Mouse (Mus musculus) C2C12 (cell line): ENCODE measurements around the gene Ppp1r35. TPM values are rescaled to one million over a fixed set of nuclear protein-coding genes. Genes with fewer than 3 reads are reported as not detected.

Experiments used
- H3K27me3 ChIP-seq: one replicate; pipeline ENCODE4 v1.6.1; 2011; ENCODE audit not compliant: control insufficient read depth, insufficient read depth, insufficient read length
- H3K36me3 ChIP-seq: one replicate; pipeline ENCODE4 v1.6.1; 2011; ENCODE audit not compliant: control insufficient read depth, insufficient read depth
- H3K4me3 ChIP-seq: one replicate; pipeline ENCODE4 v1.5.1; 2011; ENCODE audit warnings: mild to moderate bottlenecking, control low read depth; ENCODE audit not compliant: poor library complexity, insufficient read depth, severe bottlenecking
- H3K79me2 ChIP-seq: one replicate; pipeline ENCODE4 v1.6.1; 2011; ENCODE audit not compliant: control insufficient read depth, insufficient read depth
- H3K79me3 ChIP-seq: one replicate; pipeline ENCODE4 v1.6.1; 2011; ENCODE audit warnings: low read depth, control low read depth
- H3ac ChIP-seq: one replicate; pipeline ENCODE3; 2011; ENCODE audit warnings: low read depth; ENCODE audit not compliant: control insufficient read depth, insufficient read length
- CEBPB ChIP-seq: IDR thresholded peaks from one replicate; pipeline ENCODE4 v1.6.1; 2011; ENCODE audit warnings: low read depth, mild to moderate bottlenecking, control low read depth, moderate library complexity
- CTCF ChIP-seq: IDR thresholded peaks from one replicate; pipeline ENCODE4 v1.5.1; 2011; ENCODE audit not compliant: control insufficient read depth, insufficient read depth, insufficient read length
- FOSL1 ChIP-seq: IDR thresholded peaks from one replicate; pipeline ENCODE4 v1.8.0; 2011; ENCODE audit warnings: mild to moderate bottlenecking, low read length; ENCODE audit not compliant: poor library complexity, insufficient read depth, severe bottlenecking
- MAX ChIP-seq: IDR thresholded peaks from one replicate; pipeline ENCODE4 v1.6.1; 2011; ENCODE audit warnings: mild to moderate bottlenecking, control low read depth
- MYOD1 ChIP-seq: IDR thresholded peaks from one replicate; pipeline ENCODE4 v1.6.1; 2011; ENCODE audit warnings: low read depth; ENCODE audit not compliant: control insufficient read depth, insufficient read length
- MYOG ChIP-seq: IDR thresholded peaks from one replicate; pipeline ENCODE4 v1.6.1; 2011; ENCODE audit not compliant: control insufficient read depth, insufficient read length; ENCODE audit errors: extremely low read depth
- USF1 ChIP-seq: IDR thresholded peaks from one replicate; pipeline ENCODE4 v1.6.1; 2011; ENCODE audit warnings: low read depth, mild to moderate bottlenecking, control low read depth, moderate library complexity
- polyA plus RNA-seq: library from polyadenylated mRNA; unstranded; fragments of >200 nt; fragmentation: generic; extraction: Trizol; gene quantifications from one replicate; pipeline ENCODE4 v1.2.1, GENCODE M21; 2012; ENCODE audit warnings: missing spikeins

Ppp1r35 gene
- polyA plus RNA-seq, 1 experiment, result 42.7 TPM

GRCm38 (mm10) chr5:137788171-137788570 lies 9.5 kb downstream of the Ppp1r35 start:
- Histone ChIP-seq H3K79me3 (peaks cover 24% of the 10 kb centered on the region), H3K79me2 (peaks cover 27% of the 10 kb centered on the region), H3K4me3 (no peak overlapping the region), H3ac (no peak overlapping the region), H3K36me3 (peaks cover 21% of the 10 kb centered on the region), H3K27me3 (no peaks in the 10 kb centered on the region)
- TF ChIP-seq MYOD1 (no peak), MYOG (no peak), CEBPB (no peak), CTCF (no peak), USF1 (no peak), FOSL1 (no peak), MAX (no peak)

GRCm38 (mm10) chr5:137788946-137789531 lies 10.4 kb downstream of the Ppp1r35 start:
- H3K36me3 ChIP-seq, result peaks cover 12% of the 10 kb centered on the region
- no peak overlapping the region for H3ac ChIP-seq
- H3K27me3 ChIP-seq, result no peaks in the 10 kb centered on the region
- H3K79me3 ChIP-seq, result peaks cover 15% of the 10 kb centered on the region
- peaks cover 19% of the 10 kb centered on the region for H3K79me2 ChIP-seq
- H3K4me3 ChIP-seq, result no peak overlapping the region
- TF ChIP-seq MYOD1 (no peak), MAX (no peak), FOSL1 (no peak), CEBPB (no peak)

- no peaks in the 10 kb centered on the region for H3K27me3 ChIP-seq
- TF ChIP-seq CEBPB (no peak), MYOG (no peak), FOSL1 (no peak), MYOD1 (no peak), USF1 (no peak), CTCF (no peak), MAX (no peak)
- no peak overlapping the region for H3ac ChIP-seq
- H3K4me3 ChIP-seq, result no peak overlapping the region
- H3K36me3 ChIP-seq, result no peaks in the 10 kb centered on the region
- H3K79me2 ChIP-seq, result no peaks in the 10 kb centered on the region
- no peaks in the 10 kb centered on the region for H3K79me3 ChIP-seq
Observed at GRCm38 (mm10) chr5:137791553-137791952, 12.9 kb downstream of the Ppp1r35 start.

GRCm38 (mm10) chr5:137796606-137797005 lies 18.0 kb downstream of the Ppp1r35 start:
- Histone ChIP-seq H3K79me2 (no peaks in the 10 kb centered on the region), H3K79me3 (no peaks in the 10 kb centered on the region), H3K27me3 (peaks cover 3% of the 10 kb centered on the region), H3K36me3 (no peaks in the 10 kb centered on the region), H3ac (no peak overlapping the region), H3K4me3 (no peak overlapping the region)
- TF ChIP-seq FOSL1, result no peak
- TF ChIP-seq MAX, result no peak
- no peak for TF ChIP-seq MYOG
- no peak for TF ChIP-seq USF1
- TF ChIP-seq MYOD1, result no peak
- no peak for TF ChIP-seq CEBPB
- no peak for TF ChIP-seq CTCF

- Histone ChIP-seq H3K79me2 (no peaks in the 10 kb centered on the region), H3K79me3 (no peaks in the 10 kb centered on the region), H3K4me3 (no peak overlapping the region), H3K27me3 (peaks cover 3% of the 10 kb centered on the region), H3K36me3 (no peaks in the 10 kb centered on the region), H3ac (no peak overlapping the region)
- TF ChIP-seq FOSL1 (no peak), MYOG (no peak), CTCF (no peak), MYOD1 (no peak), USF1 (no peak), CEBPB (no peak), MAX (no peak)
Observed at GRCm38 (mm10) chr5:137800917-137801316, 22.3 kb downstream of the Ppp1r35 start.

- Histone ChIP-seq H3K79me2 (no peaks in the 10 kb centered on the region), H3K4me3 (no peak overlapping the region), H3K36me3 (no peaks in the 10 kb centered on the region), H3K79me3 (no peaks in the 10 kb centered on the region), H3K27me3 (peaks cover 2% of the 10 kb centered on the region), H3ac (no peak overlapping the region)
- no peak for TF ChIP-seq CEBPB
- TF ChIP-seq MYOD1, result no peak
- TF ChIP-seq FOSL1, result no peak
- TF ChIP-seq USF1, result no peak
- TF ChIP-seq CTCF, result no peak
- no peak for TF ChIP-seq MAX
- no peak for TF ChIP-seq MYOG
Observed at GRCm38 (mm10) chr5:137806158-137806557, 27.5 kb downstream of the Ppp1r35 start.
